Mouse (Mus musculus) liver, embryonic 14.5 days (tissue): ENCODE measurements around the gene Cbln3.

Experiments
- CTCF ChIP-seq: IDR thresholded peaks from 2 replicates; pipeline ENCODE4 v1.5.1; 2016; ENCODE audit warnings: antibody characterized with exemption, low read depth, control low read depth
- EP300 ChIP-seq: IDR thresholded peaks from 2 replicates; pipeline ENCODE4 v1.6.1; 2016; ENCODE audit warnings: antibody characterized with exemption, low read depth

GRCm38 (mm10) chr14:55830331-55830730 is 53.9 kb downstream of the Cbln3 start:
- TF ChIP-seq CTCF (no peak), EP300 (no peak)
